Mouse (Mus musculus): ENCODE measurements around the gene Armc12.

Gene Armc12

DNA sequence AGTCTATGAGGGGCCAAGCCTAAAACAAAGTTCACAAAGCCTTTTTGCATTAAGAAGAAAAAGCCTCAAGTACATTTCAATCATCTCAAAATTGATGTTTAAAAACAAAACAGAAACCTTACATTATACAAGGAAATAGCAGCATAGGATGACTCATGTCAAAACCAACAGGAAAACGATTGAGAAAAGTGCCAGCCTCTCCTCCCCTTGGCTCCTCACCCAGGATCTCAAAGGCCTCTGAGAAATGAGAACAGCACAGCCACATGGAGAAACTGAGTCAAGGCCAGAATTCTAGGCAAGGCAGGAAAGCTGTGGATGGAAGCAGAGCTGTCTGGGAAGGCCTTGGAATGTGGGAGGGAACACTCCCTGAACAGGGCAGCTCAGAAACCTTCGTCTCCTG is 58.0 kb downstream of the Armc12 start:
- no peak for DNase-seq (ENCODE audit: low spot score in 2 of 2)
